Mouse (Mus musculus) megakaryocyte, adult 5-6 weeks (primary cell): Measurements from ENCODE around the gene 6030445D17Rik. TPM values are rescaled to one million over a fixed set of nuclear protein-coding genes. Genes with fewer than 3 reads are reported as not detected.
A peak's percentile ranks its signal among the peaks of the same experiment; 100 is the strongest.

Experiments
- ATAC-seq: 2 replicates; pipeline ENCODE4 v1.8.0; 2016; ENCODE audit warnings: mild to moderate bottlenecking, inconsistent platforms; ENCODE audit not compliant: poor library complexity, severe bottlenecking
- total RNA-seq, 2 experiments: library from RNA; stranded (forward) in 1 of 2; stranded (reverse) in 1 of 2; fragments of 153-499, 151-499 nt in 1 of 2; fragments of 221-1000, 200-1000 nt in 1 of 2; gene quantifications; 2 replicates each; pipeline versions ENCODE4 v1.2.3 to v1.2.4; 2015 to 2017

Gene 6030445D17Rik
- total RNA-seq, 2 experiments from 2014 or later = 0.13 TPM; not detected in 1

DNA sequence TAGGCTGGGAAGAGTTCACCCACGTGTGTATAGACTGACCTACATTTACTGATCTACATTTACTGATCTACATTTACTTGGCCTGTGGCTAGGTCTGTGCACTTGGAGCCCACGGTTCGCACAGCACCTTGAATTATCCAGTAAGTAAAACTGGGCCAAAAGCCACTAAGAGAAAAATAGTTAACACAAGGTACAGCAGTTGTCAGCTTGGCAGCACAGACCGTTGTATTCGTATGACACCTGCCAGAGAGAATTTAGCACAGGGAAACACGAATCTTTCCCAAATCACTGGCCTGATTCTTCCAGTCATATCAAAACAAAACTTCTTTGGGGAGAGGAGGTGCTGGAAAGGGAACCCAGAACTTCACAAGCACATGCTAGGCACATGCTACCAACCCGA, 3.8 kb upstream of the 6030445D17Rik start:
- no peak for ATAC-seq

DNA sequence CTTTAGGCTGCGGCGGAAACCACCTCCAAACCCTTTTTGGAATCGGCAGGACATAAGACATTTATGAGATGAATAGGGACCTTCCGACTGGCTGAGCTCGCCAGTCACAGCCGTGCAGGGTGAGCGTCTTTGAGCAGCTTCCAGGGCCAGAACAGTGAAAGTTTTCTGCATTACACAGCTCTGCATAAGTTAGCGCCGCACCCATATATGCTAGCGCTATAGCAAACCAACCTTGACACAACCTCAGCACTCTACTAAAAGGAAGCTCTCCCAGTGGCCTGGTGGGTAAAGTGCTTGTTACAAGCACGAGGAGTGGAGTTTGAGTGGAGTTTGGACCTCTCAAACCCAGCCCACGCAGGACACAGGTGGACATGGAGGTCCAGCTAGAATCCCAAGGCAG, 2.8 kb upstream of the 6030445D17Rik start:
- ATAC-seq = no peak

DNA sequence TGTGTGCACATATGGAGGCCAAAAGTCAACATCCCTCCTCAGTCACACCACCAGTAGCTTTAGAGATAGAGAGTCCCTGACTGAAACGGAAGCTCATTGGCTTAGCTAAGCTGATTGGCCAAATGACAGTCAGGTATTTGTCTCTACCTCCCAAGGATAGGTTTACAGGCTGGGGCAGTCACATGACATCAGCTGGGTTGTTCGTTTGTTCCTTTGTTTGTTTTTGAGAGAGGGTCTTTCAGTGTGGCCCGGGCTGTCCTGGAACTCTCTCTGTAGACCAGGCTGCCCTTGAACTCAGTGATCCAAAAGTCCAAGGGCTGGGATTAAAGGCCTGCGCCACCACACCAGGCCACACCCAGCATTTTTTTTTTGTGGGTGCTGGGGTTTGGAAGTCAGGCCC, 844 bp upstream of the 6030445D17Rik start:
- ATAC-seq = no peak

DNA sequence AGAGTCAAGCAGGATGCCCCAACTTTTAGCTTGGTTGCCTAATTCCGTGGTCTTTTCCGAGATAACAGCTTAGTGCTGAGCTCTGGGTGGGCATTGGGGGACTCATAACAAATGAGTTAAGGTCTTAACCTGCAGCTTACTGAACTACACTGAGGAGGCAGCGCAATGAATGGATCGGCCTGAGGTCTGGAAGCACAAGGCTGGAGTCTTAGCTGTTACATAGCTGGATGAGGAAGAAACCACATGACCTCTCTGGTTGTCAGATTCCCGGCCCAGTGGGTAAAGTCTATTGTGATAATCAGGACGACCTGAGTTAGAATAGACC, 327 bp upstream of the 6030445D17Rik start:
- ATAC-seq = no peak

DNA sequence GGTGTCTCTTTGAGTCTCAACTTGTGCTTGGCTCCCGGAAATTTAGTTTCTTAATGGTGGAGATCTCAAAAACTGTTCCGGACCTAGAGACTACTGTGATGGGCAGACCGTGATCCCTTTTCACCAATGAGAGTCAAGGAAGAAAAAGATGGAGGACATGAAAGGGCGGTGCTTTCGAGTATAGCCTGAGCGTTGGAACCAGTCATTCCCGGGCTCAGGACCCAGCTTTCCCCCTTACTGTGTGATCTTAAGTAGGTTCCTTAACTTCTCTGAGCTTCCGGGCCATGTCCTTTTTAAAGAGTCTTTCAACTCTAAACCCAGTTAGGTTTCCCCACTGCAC, 759 bp downstream of the 6030445D17Rik start:
- ATAC-seq = no peak

DNA sequence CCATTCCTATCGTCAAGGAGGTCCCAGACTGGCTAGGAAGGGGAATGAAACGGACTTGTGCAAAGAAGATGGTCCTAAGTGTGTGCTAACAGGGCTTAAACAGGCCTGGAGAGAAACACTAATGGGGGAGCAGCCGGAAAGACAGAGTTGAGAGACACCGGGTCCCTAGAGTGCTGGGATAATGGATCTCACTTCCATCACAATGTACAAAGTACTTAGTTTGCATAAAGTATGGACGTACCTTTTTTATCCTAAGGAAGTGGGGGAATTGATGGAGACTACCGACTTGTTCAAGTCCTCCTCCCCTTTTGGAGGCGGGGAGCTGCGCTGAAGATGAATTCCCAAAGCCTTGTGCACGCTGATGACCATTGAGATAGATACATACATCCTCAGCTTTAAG, 1.4 kb downstream of the 6030445D17Rik start:
- no peak for ATAC-seq

DNA sequence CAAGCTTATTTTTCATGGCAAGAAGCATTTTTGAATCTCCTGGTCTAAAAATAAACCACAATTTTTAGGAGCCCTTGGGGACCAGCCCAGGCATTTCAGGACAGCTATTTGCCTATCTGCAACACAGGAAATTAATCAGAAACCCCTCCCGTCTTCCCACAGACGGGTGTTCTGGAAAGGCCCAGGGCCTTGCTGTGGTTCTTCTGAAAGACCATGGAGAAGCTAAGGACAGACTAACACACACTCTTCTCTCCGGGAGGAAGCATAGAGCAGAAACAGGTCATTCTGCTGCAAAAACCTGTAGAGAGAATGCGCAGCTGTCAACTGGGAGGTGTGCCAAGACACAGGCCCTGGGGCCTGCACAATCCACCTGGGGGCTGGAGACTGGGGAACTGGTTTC, 4.2 kb downstream of the 6030445D17Rik start:
- ATAC-seq = no peak

DNA sequence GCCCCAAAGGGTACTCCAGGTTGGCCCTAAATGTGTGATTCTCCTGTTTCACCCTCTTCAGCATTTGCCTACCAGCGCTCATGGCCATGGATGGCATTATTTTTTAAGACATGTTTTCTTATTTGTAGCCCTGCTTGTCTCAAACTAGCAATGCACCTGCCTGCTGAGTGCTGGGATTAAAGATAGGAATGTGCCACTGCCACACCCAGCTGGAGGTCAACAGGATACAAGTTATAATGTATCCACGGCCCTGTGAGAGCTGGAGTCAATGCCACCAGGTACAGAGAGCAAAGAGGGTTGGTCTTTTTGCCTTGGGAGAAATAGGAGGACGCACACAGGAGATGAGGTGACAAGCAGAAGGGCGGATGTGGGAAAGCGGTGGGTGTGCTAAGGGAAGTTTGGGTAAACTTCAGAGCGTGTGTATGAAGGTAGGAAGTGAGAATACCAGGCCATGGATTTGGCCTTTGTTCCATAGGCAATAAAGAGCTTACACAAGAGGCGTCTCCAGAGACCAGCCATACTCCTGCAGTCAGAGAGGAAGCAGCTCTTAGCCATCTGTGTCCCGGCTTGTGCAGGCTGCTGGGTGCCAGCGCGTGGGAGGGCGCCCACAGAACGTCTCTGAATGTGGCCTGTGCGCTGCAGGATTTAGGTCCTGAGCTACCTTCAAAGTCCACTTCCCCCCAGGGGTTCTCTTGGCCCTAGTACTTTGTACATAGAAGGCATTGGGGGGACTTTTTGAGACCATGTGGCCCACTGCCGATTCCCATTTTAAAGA, 6.7 kb downstream of the 6030445D17Rik start:
- ATAC-seq = peak; percentile 68

DNA sequence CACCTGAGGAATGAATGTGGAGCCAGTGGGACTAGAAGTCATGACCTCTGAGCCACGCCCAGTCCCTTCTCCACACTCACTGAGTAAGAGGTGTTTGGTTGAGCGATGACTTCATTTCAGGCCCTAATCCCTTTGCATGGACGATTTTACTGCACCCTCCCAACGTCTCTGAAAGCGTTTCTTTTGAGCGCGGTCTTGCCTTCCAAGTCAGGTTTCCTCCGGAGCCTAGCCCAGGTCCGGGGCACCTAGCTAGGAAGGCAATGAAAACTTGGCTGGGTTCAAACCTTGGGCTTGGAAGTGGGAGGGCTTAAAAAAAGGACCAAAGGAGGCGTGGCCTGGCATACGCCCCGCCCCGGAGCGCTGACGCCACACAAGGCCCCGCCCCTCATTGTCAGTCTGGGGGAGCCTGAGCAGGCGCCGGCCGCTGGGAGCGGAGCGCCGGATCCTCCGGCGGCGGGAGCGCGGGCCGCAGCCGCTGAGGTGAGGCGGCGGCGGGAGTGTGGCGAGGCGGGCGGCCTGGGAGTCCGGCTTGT, 7.4 kb downstream of the 6030445D17Rik start, which contains the start of gene Luzp1:
TSS of gene Luzp1 (plus strand) at position 391 of the 533 bp plus-strand sequence.
- ATAC-seq = peak; percentile 87

DNA sequence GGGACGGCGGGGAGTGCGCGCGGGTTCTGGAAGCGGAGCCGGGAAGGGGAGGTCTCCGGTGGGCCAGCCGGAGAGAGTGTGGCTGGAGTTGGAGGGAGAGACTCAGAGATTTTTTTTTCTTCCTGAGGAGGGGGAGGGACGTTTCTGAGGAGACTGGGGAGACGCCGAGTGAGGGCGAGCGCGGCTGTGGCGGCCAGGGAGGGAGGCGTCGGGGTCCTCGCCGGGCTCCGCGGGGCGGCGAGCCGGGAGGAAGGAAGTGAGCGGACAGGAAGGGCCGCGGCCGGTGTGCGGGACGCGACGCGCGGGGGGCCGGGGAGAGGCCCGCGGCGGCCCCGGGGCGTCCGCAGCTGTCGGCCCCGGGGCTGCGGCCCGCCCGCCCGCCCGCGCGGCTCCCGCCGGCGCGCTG, 7.9 kb downstream of the 6030445D17Rik start:
- ATAC-seq = 0 out of 2 replicates have a peak, but pooled peaks have one; percentile 23

DNA sequence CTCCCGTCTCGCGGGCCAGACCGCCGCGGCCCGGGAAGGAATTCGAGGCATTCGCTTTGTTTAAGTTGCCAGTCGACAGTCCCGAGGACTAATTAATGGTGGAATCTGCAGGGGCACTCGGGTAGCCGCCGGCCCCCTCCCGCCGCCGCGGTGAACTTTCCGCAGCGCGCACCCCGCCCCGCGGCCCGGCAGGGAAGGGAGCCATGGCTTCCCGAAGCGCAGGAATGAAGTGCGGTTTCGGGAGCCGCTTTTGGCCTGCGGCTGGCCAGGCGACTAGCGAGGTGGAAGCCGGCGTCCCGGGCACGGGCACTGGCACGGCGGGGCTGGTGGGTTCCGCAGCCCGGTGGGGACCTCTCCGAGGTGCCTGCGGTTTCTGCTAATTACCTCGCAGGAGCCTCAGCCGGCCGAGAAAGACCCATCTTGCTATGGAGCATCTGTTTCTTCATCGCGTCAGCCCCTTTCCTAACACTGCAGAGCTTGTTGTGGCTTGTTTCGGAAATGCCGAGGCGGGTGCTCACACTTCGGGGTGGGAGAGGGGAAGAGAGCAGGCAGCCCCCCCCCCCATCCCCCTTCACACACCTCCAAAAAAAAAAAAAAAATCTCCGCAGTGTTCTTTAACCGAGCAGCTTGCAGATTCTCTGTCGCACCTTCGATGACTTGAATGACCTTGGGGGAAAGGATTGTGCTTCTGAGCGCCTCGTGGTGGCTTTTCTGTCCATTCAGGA, 8.5 kb downstream of the 6030445D17Rik start:
- ATAC-seq = 0 out of 2 replicates have a peak, but pooled peaks have one; percentile 19

DNA sequence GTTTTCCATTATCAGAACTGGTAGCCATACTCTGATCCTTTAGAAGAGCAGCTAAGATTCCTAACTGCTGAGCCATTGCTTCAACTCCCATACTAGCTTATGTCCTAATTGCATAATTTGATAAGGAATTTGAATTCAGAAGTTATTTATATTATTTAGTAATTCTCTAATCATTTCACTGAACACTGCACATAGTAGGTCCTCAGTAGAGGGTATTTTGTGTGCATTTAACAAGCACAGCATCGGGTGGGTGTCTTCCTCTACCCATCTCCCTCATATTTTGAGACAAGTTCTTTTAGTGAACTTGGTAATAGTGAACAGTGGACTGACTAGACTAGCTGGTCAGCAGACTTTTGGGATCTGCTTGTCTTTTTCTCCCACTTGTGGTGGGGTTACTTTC, 14.6 kb downstream of the 6030445D17Rik start:
- ATAC-seq = no peak

DNA sequence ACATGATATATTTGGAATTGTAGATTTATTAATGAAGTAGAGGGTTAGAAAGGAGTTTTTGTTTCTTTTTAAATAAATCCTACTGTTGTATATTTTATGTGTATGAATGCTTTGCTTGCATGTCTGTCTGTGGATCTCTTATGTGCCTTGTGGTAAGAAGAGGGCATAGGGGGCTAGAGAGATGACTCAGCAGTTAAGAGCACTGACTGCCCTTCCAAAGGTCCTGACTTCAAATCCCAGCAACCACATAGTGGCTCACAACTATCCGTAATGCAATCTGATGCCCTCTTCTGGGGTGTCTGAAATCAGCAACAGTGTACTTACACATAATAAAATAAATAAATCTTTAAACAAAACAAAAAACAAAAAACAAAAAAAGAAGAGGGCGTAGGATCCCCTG, 24.5 kb downstream of the 6030445D17Rik start:
- ATAC-seq = no peak

DNA sequence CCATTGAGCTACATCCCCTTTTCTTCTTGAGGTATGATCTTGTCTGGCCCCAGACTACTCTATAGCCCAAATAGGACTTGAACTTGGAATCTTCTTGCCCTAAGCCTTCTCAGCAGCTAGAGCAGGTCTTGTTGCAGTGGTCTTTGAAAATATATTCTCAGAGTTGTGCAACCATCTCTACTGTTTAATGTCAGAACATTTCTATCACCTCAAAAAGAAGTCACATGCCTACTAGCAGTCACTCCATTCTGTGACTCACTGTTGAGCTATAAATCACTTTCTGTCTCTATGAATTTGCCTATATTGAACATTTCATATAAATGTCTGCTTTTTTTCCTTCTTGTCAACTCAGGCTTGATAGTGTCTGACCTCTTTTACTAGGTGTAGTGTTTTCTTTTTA, 33.9 kb downstream of the 6030445D17Rik start:
- no peak for ATAC-seq

DNA sequence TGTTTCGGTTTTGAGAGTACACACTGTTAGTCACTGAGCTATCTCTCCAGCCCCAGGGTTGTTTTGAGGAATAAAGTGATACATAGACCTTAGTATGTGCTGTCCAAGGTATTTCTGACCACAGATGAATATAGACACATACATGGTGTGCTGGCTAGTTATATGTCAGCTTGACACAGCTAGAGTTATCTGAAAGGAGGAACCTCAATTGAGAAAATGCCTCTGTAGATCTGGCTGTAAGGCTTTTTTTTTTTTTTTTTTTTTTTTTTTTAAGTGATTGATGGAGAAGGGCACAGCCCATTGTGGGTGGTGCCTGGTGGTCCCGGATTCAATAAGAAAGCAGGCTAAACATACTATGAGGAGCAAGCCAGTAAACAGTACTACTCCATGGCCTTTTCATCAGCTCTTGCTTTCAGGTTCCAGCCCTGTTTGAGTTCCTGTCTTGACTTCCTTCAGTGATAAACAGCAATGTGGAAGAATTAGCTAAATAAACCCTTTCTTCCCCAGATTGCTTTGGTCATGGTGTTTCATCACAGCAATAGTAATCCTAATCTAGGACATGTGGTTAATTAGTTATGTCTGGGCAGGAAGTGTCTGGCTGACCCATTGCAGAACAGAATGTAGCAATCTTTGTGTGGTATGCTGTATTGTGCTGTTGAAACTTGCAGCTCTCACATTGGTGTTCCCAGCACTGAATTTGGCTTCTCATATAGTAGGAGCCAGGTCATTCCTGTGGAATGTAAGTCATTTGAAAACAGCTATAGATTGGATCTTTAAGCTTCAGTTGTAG, 43.6 kb downstream of the 6030445D17Rik start:
- peak; percentile 92 for ATAC-seq

DNA sequence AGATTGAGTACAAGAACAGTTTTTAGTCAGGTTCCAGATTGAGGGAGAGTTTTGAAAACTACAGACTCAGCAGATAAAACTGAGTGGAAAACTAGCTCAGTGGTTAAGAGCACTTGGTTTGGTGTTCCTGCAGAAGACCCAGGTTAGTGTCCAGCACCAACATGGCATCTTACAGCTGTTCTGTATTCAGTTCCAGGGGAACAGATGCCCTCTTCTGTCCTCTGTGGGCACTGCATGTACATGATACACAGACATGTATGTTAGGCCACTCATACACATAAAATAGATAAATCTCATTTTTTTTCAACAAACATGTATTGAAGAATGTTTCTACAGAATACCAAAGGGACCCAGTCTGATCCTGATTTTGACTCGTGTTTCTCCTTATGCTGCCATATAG, 47.8 kb downstream of the 6030445D17Rik start:
- 0 out of 2 replicates have a peak, but pooled peaks have one; percentile 43 for ATAC-seq

DNA sequence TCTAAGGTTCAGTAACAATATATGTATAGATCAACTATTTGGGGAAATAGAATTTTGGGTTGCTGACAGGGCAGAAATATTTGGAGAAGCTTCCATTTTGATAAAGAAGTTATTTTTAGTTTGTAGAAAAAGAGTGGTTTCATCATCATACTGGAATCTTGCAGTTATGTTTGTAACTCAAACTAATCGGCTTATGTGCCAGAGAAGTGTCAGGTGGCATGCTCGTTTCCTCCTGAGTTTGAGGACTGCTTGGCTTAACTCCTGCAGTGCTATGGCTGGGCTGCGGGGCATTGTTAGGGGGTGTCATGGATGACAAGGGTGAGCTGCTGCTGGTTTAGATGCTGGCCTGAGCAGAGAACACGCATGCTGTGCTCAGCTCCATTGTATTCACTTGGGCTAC, 49.7 kb downstream of the 6030445D17Rik start:
- no peak for ATAC-seq

DNA sequence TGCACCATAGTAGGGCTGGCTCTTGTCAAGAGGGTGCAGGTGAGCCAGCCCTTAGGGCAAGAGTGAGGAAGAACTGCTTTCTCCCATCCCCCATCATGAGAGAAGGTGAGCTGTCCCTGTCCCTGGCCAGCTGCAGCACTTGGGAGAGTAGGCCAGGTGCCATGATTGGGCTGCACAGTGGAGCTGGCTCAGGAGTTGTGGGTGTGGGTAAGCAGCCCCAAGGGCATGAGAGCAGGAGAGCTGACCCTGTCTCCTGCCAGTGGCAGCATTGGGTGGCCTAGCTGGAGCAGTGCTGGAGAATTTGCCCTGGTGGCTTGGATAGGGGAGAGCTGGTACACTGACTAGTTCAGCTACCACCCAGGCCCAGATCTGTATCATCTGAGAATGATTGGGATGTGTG, 50.9 kb downstream of the 6030445D17Rik start:
- no peak for ATAC-seq
